Mouse (Mus musculus): ENCODE data around the gene Ptgr2. TPM values are rescaled to one million over a fixed set of nuclear protein-coding genes. Genes with fewer than 3 reads are reported as not detected.

The Ptgr2 gene
- total and polyA plus RNA-seq, 2 experiments from 2014 or later = 105 to 141 TPM

DNA sequence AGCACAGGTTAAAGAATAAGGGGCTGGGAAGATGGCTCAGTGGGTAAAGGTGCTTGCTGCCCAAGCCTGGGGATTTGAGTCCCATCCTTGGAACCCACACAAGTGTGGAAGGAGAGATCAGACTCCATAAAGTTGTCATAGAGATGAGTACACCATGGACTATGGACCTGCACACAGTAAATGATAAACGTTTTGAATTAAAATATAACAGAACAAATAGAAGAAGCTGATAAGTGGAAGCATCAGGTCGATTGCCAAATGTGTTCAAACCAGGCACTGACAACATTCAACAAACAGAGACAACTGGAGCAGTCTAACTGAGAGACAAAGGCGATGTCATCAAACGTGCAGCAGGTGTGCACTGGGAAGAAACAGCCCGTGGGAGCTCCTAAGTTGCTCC, 11.7 kb upstream of the Ptgr2 start:
- Histone ChIP-seq H3K4me1 (ENCODE audit: control insufficient read depth, insufficient read depth) (no peaks in the 10 kb centered on the region), H3K9me3 (replicated peaks; ENCODE audit: control insufficient read depth, low read length) (no peaks in the 10 kb centered on the region), H3K36me3 (replicated peaks; ENCODE audit: control insufficient read depth, insufficient read depth, low read length) (no peaks in the 10 kb centered on the region), H3K9ac (replicated peaks; ENCODE audit: low read depth, low read length) (no peak overlapping the region), H3K27me3 (ENCODE audit: control insufficient read depth, insufficient read depth, low read length) (no peaks in the 10 kb centered on the region), H3K4me3 (ENCODE audit: low read depth, low read length) (no peak overlapping the region), H3K4me2 (ENCODE audit: low read depth, low read length) (no peak overlapping the region), H3K27ac (ENCODE audit: low read depth) (no peak overlapping the region)
- DNase-seq (ENCODE audit: low spot score) = no peak
- 62% methylated on average over 5 of the region's 5 CpGs for WGBS
- ATAC-seq (ENCODE audit: insufficient read depth, low read depth) = no peak
- TF ChIP-seq CTCF (IDR thresholded peaks at IDR 0.05; ENCODE audit: low read depth) (no peak), EP300 (IDR thresholded peaks at IDR 0.05; ENCODE audit: low read depth) (no peak)

DNA sequence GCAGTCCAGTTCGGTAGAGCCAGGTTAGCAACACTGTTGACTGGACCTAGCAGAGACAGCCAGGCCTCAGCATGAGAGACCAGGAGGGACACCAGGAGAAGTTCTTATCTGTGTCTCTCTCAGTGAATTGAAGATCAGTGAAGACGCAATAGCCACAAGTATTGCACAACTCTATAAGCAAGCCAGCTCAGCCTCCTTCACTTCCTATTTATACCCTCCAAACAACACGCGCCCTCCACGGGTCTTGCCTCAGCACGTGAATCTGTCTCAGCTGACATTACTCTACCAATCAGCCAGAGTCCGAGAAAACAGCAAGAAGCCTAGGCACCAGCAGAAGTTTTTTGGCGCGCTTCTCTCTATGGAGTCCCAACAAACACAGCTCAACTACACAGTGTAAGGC, 9.7 kb upstream of the Ptgr2 start:
- no peak for ATAC-seq (ENCODE audit: insufficient read depth, low read depth)
- H3K4me2 ChIP-seq (ENCODE audit: low read depth, low read length) = no peak overlapping the region
- H3K9me3 ChIP-seq (replicated peaks; ENCODE audit: control insufficient read depth, low read length) = no peaks in the 10 kb centered on the region
- no peaks in the 10 kb centered on the region for H3K36me3 ChIP-seq (replicated peaks; ENCODE audit: control insufficient read depth, insufficient read depth, low read length)
- no peak overlapping the region for H3K9ac ChIP-seq (replicated peaks; ENCODE audit: low read depth, low read length)
- no peaks in the 10 kb centered on the region for H3K27me3 ChIP-seq (ENCODE audit: control insufficient read depth, insufficient read depth, low read length)
- TF ChIP-seq EP300 (IDR thresholded peaks at IDR 0.05; ENCODE audit: low read depth) = no peak
- TF ChIP-seq CTCF (IDR thresholded peaks at IDR 0.05; ENCODE audit: low read depth) = no peak
- no peak for DNase-seq (ENCODE audit: low spot score)
- 87% methylated on average over 9 of the region's 9 CpGs for WGBS
- no peaks in the 10 kb centered on the region for H3K4me1 ChIP-seq (ENCODE audit: control insufficient read depth, insufficient read depth)
- H3K27ac ChIP-seq (ENCODE audit: low read depth) = no peak overlapping the region
- H3K4me3 ChIP-seq (ENCODE audit: low read depth, low read length) = no peak overlapping the region

GRCm38 (mm10) chr12:84276288-84276687, 8.7 kb upstream of the Ptgr2 start:
- TF ChIP-seq EP300 (IDR thresholded peaks at IDR 0.05; ENCODE audit: low read depth) = no peak
- TF ChIP-seq CTCF (IDR thresholded peaks at IDR 0.05; ENCODE audit: low read depth) = no peak
- DNase-seq (ENCODE audit: low spot score) (no peak), ATAC-seq (ENCODE audit: insufficient read depth, low read depth) (no peak)
- Histone ChIP-seq H3K9ac (replicated peaks; ENCODE audit: low read depth, low read length) (no peak overlapping the region), H3K4me3 (ENCODE audit: low read depth, low read length) (no peak overlapping the region), H3K27ac (ENCODE audit: low read depth) (no peak overlapping the region), H3K27me3 (ENCODE audit: control insufficient read depth, insufficient read depth, low read length) (no peaks in the 10 kb centered on the region), H3K36me3 (replicated peaks; ENCODE audit: control insufficient read depth, insufficient read depth, low read length) (no peaks in the 10 kb centered on the region), H3K4me1 (ENCODE audit: control insufficient read depth, insufficient read depth) (no peaks in the 10 kb centered on the region), H3K4me2 (ENCODE audit: low read depth, low read length) (no peak overlapping the region), H3K9me3 (replicated peaks; ENCODE audit: control insufficient read depth, low read length) (no peaks in the 10 kb centered on the region)
- WGBS = 67% methylated on average over 2 of the region's 2 CpGs

DNA sequence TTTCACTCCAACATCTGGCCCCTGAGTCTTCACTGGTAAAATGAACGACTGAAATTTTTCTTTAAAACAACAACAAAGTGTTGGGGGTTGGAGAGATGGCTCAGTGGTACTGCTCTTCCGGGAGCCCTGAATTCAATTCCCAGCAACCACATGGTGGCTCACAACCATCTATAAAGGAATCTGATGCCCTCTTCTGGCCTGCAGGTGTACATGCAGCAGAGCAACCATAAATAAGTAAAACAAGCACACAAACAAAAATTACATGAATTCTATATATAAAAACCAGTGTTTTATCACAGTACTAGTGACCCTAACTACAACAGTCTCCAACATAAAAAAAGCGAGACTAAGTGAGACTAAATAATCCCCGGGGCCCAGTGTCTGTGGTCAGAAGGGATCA, 8.2 kb upstream of the Ptgr2 start:
- no peaks in the 10 kb centered on the region for H3K36me3 ChIP-seq (replicated peaks; ENCODE audit: control insufficient read depth, insufficient read depth, low read length)
- no peaks in the 10 kb centered on the region for H3K9me3 ChIP-seq (replicated peaks; ENCODE audit: control insufficient read depth, low read length)
- WGBS = 75% methylated on average over 4 of the region's 4 CpGs
- DNase-seq (ENCODE audit: low spot score) (no peak), ATAC-seq (ENCODE audit: insufficient read depth, low read depth) (no peak)
- TF ChIP-seq EP300 (IDR thresholded peaks at IDR 0.05; ENCODE audit: low read depth) (no peak), CTCF (IDR thresholded peaks at IDR 0.05; ENCODE audit: low read depth) (no peak)
- H3K27me3 ChIP-seq (ENCODE audit: control insufficient read depth, insufficient read depth, low read length) = no peaks in the 10 kb centered on the region
- no peaks in the 10 kb centered on the region for H3K4me1 ChIP-seq (ENCODE audit: control insufficient read depth, insufficient read depth)
- H3K4me2 ChIP-seq (ENCODE audit: low read depth, low read length) = no peak overlapping the region
- no peak overlapping the region for H3K4me3 ChIP-seq (ENCODE audit: low read depth, low read length)
- H3K27ac ChIP-seq (ENCODE audit: low read depth) = no peak overlapping the region
- no peak overlapping the region for H3K9ac ChIP-seq (replicated peaks; ENCODE audit: low read depth, low read length)

DNA sequence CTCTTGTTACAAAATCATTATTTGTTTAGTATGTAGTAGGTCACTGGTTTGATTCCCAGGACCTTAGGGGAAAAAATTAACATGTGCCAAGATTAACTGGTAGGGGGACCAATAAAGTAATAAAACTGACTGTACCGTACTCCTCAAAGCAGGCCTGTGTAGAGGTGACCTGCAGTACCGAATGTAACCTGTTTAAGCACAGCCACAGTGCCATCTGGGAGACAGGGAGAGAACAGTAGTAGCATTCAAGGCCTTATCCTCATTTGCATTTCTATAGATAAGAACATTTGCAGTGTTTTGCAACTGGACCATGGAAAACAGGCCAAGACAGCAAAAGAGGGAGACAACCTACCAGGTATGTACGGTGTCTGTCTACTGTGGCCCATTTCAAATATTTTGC, 7.2 kb upstream of the Ptgr2 start:
- no peak overlapping the region for H3K4me2 ChIP-seq (ENCODE audit: low read depth, low read length)
- no peaks in the 10 kb centered on the region for H3K27me3 ChIP-seq (ENCODE audit: control insufficient read depth, insufficient read depth, low read length)
- no peak overlapping the region for H3K4me3 ChIP-seq (ENCODE audit: low read depth, low read length)
- TF ChIP-seq CTCF (IDR thresholded peaks at IDR 0.05; ENCODE audit: low read depth) (no peak), EP300 (IDR thresholded peaks at IDR 0.05; ENCODE audit: low read depth) (no peak)
- H3K4me1 ChIP-seq (ENCODE audit: control insufficient read depth, insufficient read depth) = no peaks in the 10 kb centered on the region
- no peak overlapping the region for H3K27ac ChIP-seq (ENCODE audit: low read depth)
- WGBS = 77% methylated on average over 3 of the region's 3 CpGs
- no peaks in the 10 kb centered on the region for H3K36me3 ChIP-seq (replicated peaks; ENCODE audit: control insufficient read depth, insufficient read depth, low read length)
- DNase-seq (ENCODE audit: low spot score) (no peak), ATAC-seq (ENCODE audit: insufficient read depth, low read depth) (no peak)
- H3K9me3 ChIP-seq (replicated peaks; ENCODE audit: control insufficient read depth, low read length) = no peaks in the 10 kb centered on the region
- H3K9ac ChIP-seq (replicated peaks; ENCODE audit: low read depth, low read length) = no peak overlapping the region

- Histone ChIP-seq H3K4me2 (ENCODE audit: low read depth, low read length) (no peak overlapping the region), H3K9me3 (replicated peaks; ENCODE audit: control insufficient read depth, low read length) (no peaks in the 10 kb centered on the region), H3K9ac (replicated peaks; ENCODE audit: low read depth, low read length) (no peak overlapping the region), H3K4me1 (ENCODE audit: control insufficient read depth, insufficient read depth) (no peaks in the 10 kb centered on the region), H3K36me3 (replicated peaks; ENCODE audit: control insufficient read depth, insufficient read depth, low read length) (no peaks in the 10 kb centered on the region), H3K27me3 (ENCODE audit: control insufficient read depth, insufficient read depth, low read length) (no peaks in the 10 kb centered on the region), H3K4me3 (ENCODE audit: low read depth, low read length) (no peak overlapping the region), H3K27ac (ENCODE audit: low read depth) (no peak overlapping the region)
- TF ChIP-seq CTCF (IDR thresholded peaks at IDR 0.05; ENCODE audit: low read depth) (no peak), EP300 (IDR thresholded peaks at IDR 0.05; ENCODE audit: low read depth) (no peak)
- WGBS = 47% methylated on average over 7 of the region's 7 CpGs
- no peak for ATAC-seq (ENCODE audit: insufficient read depth, low read depth)
- DNase-seq (ENCODE audit: low spot score) = no peak
Observed at GRCm38 (mm10) chr12:84278901-84279300, 6.1 kb upstream of the Ptgr2 start.

All from heart, postnatal 0 days (tissue).